Mouse (Mus musculus) mouse embryonic stem cell (cell line): ENCODE measurements around the gene Sgcd.

Source experiments
- in situ Hi-C, 2 experiments: fragments of 300-500 bp; cut with MboI; formaldehyde crosslinking; loops; 1 replicate in 1 of 2; 3 replicates in 1 of 2; pipeline ENCODE4 v1.14.3; 2019 to 2020; ENCODE audit warnings: low sequenced_read_pairs in 2 of 2, low pct_unique_long_range_greater_than_20kb in 1 of 2, mixed read lengths in 1 of 2; ENCODE audit not compliant: unreplicated experiment in 1 of 2

Gene Sgcd

GRCm38 (mm10) chr11:47988697-47989533 is at the start of gene Sgcd:
TSS of gene Sgcd (minus strand) at chr11:47988969.
- in situ Hi-C loops, result no loop called here

GRCm38 (mm10) chr11:48038051-48038450 is 49.3 kb upstream of the Sgcd start:
- in situ Hi-C loops, result no loop called here

- in situ Hi-C loops, result no loop called here
These were observed 24.1 kb upstream of the Sgcd start for GRCm38 (mm10) chr11:48012836-48013235.

GRCm38 (mm10) chr11:47988333-47988696 is 454 bp downstream of the Sgcd start:
- in situ Hi-C loops, result no loop called here

GRCm38 (mm10) chr11:47987893-47988267 is 889 bp downstream of the Sgcd start:
- in situ Hi-C loops, result no loop called here

- in situ Hi-C loops, result no loop called here
These were observed 1.4 kb downstream of the Sgcd start for GRCm38 (mm10) chr11:47987251-47987892.

- in situ Hi-C loops, result no loop called here
These were observed 6.6 kb downstream of the Sgcd start for GRCm38 (mm10) chr11:47982152-47982551.

- in situ Hi-C loops, result no loop called here
These were observed 7.7 kb downstream of the Sgcd start for GRCm38 (mm10) chr11:47981108-47981507.

GRCm38 (mm10) chr11:47953291-47953690 is 35.5 kb downstream of the Sgcd start:
- in situ Hi-C loops, result no loop called here

- in situ Hi-C loops, result no loop called here
These were observed 36.4 kb downstream of the Sgcd start for GRCm38 (mm10) chr11:47952366-47952765.

GRCm38 (mm10) chr11:47939795-47940194 is 49.0 kb downstream of the Sgcd start:
- in situ Hi-C loops, result no loop called here

GRCm38 (mm10) chr11:47917616-47918015 is 71.2 kb downstream of the Sgcd start:
- in situ Hi-C loops, result no loop called here

- in situ Hi-C loops, result no loop called here
These were observed 97.1 kb downstream of the Sgcd start for GRCm38 (mm10) chr11:47891617-47892172.

GRCm38 (mm10) chr11:47890315-47890714 is 98.5 kb downstream of the Sgcd start:
- in situ Hi-C loops, result no loop called here

- in situ Hi-C loops, result no loop called here
These were observed 103.5 kb downstream of the Sgcd start for GRCm38 (mm10) chr11:47885310-47885709.

GRCm38 (mm10) chr11:47883545-47883944 is 105.2 kb downstream of the Sgcd start:
- in situ Hi-C loops, result no loop called here

- in situ Hi-C loops, result no loop called here
These were observed 112.1 kb downstream of the Sgcd start for GRCm38 (mm10) chr11:47876633-47877170.

- in situ Hi-C loops, result no loop called here
These were observed 142.9 kb downstream of the Sgcd start for GRCm38 (mm10) chr11:47845894-47846293.

GRCm38 (mm10) chr11:47833283-47833682 is 155.5 kb downstream of the Sgcd start:
- in situ Hi-C loops, result no loop called here
